Mouse (Mus musculus) cerebellum, adult 2 months (tissue): ENCODE measurements at regions not wholly inside any gene's neighbourhood (a gene's known extent, or its start where the extent isn't known, plus 50 kb on each side); places are given as distances from the start of the nearest gene placed in this dataset.

Source experiments
- CTCF ChIP-seq: fragments of 200-500 bp; IDR thresholded peaks from 2 replicates; pipeline ENCODE4 v1.5.1; 2011; ENCODE audit warnings: low read depth, mild to moderate bottlenecking, control low read depth, low read length, moderate library complexity, borderline replicate concordance; ENCODE audit not compliant: insufficient read depth
- POLR2A ChIP-seq: fragments of 200-500 bp; IDR thresholded peaks from 2 replicates; pipeline ENCODE4 v1.6.1; 2011; ENCODE audit warnings: low read length, control low read depth, borderline replicate concordance; ENCODE audit not compliant: insufficient read depth

DNA sequence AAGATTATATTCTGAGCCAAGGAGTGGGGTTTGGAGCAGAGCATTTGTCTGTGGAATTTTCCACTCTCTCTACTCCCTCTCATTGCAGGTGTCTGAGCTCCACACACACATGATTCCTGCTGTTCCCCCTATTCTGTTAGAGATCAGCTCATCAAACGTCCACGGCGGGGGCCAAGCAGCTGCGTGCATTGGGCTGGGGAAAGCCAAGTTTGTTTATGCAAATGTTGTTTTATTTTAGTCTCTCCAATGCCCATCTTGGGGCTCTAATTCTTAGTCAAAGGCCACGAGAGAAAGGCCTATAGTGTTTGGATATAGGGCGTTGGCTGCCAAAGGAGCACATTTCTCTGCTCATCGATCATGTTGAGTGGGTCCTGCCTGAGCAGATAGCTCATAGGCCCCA is 234.6 kb downstream of the Eipr1 start:
- no peak for TF ChIP-seq CTCF
- TF ChIP-seq POLR2A = no peak
